Mouse (Mus musculus): ENCODE data around the gene 9130019O22Rik.
"Not testable (repeated sequence)": the region's sequence is repeated elsewhere in the genome, so short reads cannot be mapped to it uniquely, and the experiment has no call there.

GRCm38 (mm10) chr7:127362418-127362817 lies 24.5 kb downstream of the 9130019O22Rik start:
- not testable (repeated sequence) for TF ChIP-seq MYOG (IDR thresholded peaks at IDR 0.05; ENCODE audit: control insufficient read depth, extremely low read depth, insufficient read length); CTCF (IDR thresholded peaks at IDR 0.05; ENCODE audit: control insufficient read depth, insufficient read depth, insufficient read length); USF1 (IDR thresholded peaks at IDR 0.05; ENCODE audit: low read depth)
